In the genomic region with DNA sequence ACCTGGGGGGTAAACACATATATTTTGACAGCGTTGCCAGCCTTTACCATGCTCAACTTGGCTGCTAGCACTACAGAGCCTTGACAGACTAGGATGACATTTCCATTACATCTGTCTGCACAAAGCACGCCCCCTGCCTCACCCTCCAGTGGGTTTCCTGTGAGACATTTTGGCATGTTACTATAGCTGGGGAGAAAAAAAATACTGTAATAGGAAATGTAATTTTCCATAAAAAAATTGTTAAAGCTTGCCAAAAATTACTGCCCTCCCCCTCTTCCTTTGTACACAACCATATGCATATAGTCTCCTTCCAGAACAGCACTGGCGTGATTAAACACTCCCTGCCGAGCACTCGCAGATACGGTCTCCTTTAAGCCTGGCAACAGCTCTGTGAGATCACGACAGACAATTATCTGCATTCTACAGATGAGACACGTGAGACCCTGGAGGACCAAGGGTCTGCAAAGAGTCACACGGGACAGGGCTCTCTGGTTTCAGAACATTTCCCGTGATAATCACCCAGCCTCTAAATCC, we compare ENCODE assay signal across 9 mouse cellular contexts. TPM values are rescaled to one million over a fixed set of nuclear protein-coding genes. Genes with fewer than 3 reads are reported as not detected.
DNase-seq lines count a peak whose midpoint lies in the region; ATAC-seq and TF ChIP-seq lines count a peak whose summit lies in the region.
"Had no signal": no experiment of that assay in that cellular context is flagged by ENCODE, and none has a peak within 500 bp of the region (broad histone marks: within the 10 kb centered on the region; RNA-seq: fewer than 3 reads in every experiment).

No protein-coding gene starts in this region.

- peak overlapping the region; percentile 20; the same call in 1 of the 2 replicates for H3K4me2 ChIP-seq in heart, postnatal 0 days (ENCODE audit: low read depth, low read length)
- no peak overlapping the region for H3K4me2 ChIP-seq in neural tube, embryonic 13.5 days

- TF ChIP-seq EP300 in heart, postnatal 0 days (IDR thresholded peaks at IDR 0.05; ENCODE audit: low read depth), result no peak

- DNase-seq in heart, postnatal 0 days (ENCODE audit: low spot score), result peak; percentile 27
- no peak for DNase-seq in heart, postnatal 4 days
- no peak for DNase-seq in neural tube, embryonic 10.5 days (ENCODE audit: extremely low spot score, low spot score)
- peak; percentile 55 to 73 for DNase-seq in left cerebral cortex, postnatal 25 days (ENCODE audit: low spot score in 2 of 2)
- peak; percentile 51 for DNase-seq in telencephalon, adult 2 months (ENCODE audit: low read depth, low spot score)
- no peak for DNase-seq in gastrocnemius, adult 8-10 months (ENCODE audit: low spot score in 2 of 2)
- DNase-seq: adrenal gland, postnatal 14 days had no signal

- intact Hi-C loops in left cerebral cortex, postnatal 25 days (cut with DNase I), result no loop called here

- H3K27ac ChIP-seq in heart, postnatal 0 days (ENCODE audit: low read depth), result no peak overlapping the region
- H3K27ac ChIP-seq in neural tube, embryonic 13.5 days (replicated peaks), result peak overlapping the region; percentile 67

- peaks cover 9% of the 10 kb centered on the region; the same call in 1 of the 2 replicates for H3K4me1 ChIP-seq in heart, postnatal 0 days (ENCODE audit: control insufficient read depth, insufficient read depth)
- H3K4me1 ChIP-seq in neural tube, embryonic 13.5 days (replicated peaks), result peaks cover 37% of the 10 kb centered on the region

- TF ChIP-seq CTCF in heart, postnatal 0 days (IDR thresholded peaks at IDR 0.05; ENCODE audit: low read depth), result no peak

- no peaks in the 10 kb centered on the region for H3K36me3 ChIP-seq in heart, postnatal 0 days (replicated peaks; ENCODE audit: control insufficient read depth, insufficient read depth, low read length)
- H3K36me3 ChIP-seq in neural tube, embryonic 13.5 days, result peaks cover 31% of the 10 kb centered on the region

- H3K9ac ChIP-seq in heart, postnatal 0 days (replicated peaks; ENCODE audit: low read depth, low read length), result no peak overlapping the region
- 0 out of 2 replicates have a peak overlapping the region, but pooled peaks have one; percentile 6 for H3K9ac ChIP-seq in neural tube, embryonic 13.5 days

- ATAC-seq in heart, postnatal 0 days (ENCODE audit: insufficient read depth, low read depth), result no peak
- peak; percentile 55; the same call in 1 of the 2 replicates for ATAC-seq in neural tube, embryonic 13.5 days (ENCODE audit: low read depth)
- ATAC-seq in megakaryocyte progenitor cell, adult 5-6 weeks (replicated peaks; ENCODE audit: poor library complexity), result no peak

- no peaks in the 10 kb centered on the region for H3K9me3 ChIP-seq in heart, postnatal 0 days (replicated peaks; ENCODE audit: control insufficient read depth, low read length)
- H3K9me3 ChIP-seq in neural tube, embryonic 13.5 days, result no peaks in the 10 kb centered on the region

- H3K4me3 ChIP-seq in heart, postnatal 0 days (ENCODE audit: low read depth, low read length), result no peak overlapping the region
- H3K4me3 ChIP-seq in neural tube, embryonic 13.5 days, result no peak overlapping the region

- WGBS in heart, postnatal 0 days, result 25% methylated on average over 10 of the region's 10 CpGs
- 35% methylated on average over 10 of the region's 10 CpGs for WGBS in neural tube, embryonic 13.5 days

- H3K27me3 ChIP-seq in heart, postnatal 0 days (ENCODE audit: control insufficient read depth, insufficient read depth, low read length), result no peaks in the 10 kb centered on the region
- no peaks in the 10 kb centered on the region for H3K27me3 ChIP-seq in neural tube, embryonic 13.5 days

RNA-seq across cellular contexts. Expression of a gene that starts 52.2 kb away (rescaled TPM):
- total RNA-seq in heart, postnatal 0 days (2014; rRNA removed; ENCODE audit: low replicate concordance), result 11.8 and 19.1 TPM in 2 replicates
- 17.0 and 17.8 TPM in 2 replicates for polyA plus RNA-seq in heart, postnatal 0 days (2015; fragmentation: Nextera tagmentation; extraction: Ambion mirVana)
- total RNA-seq in heart, postnatal 4 days (2021), result 10 to 100 TPM; 15.3 to 16.5 TPM
- 19.1 and 26.8 TPM in 2 replicates for polyA plus RNA-seq in neural tube, embryonic 13.5 days (2015; fragmentation: Nextera tagmentation; extraction: Ambion mirVana)
- 10 to 100 TPM; 17.4 to 18.3 TPM for total RNA-seq in left cerebral cortex, postnatal 25 days (2021)
- 10 to 100 TPM in 1 of 4 experiments, 1 to 10 TPM in 3; 6.7 to 10.6 (median 8.0) TPM for total RNA-seq in gastrocnemius, adult 8-10 months (2022)
- 12.1 and 12.8 TPM in 2 replicates for total RNA-seq in megakaryocyte progenitor cell, adult 5-6 weeks (2015)
- 8.4 and 13.5 TPM in 2 replicates for total RNA-seq in megakaryocyte progenitor cell, adult 5-6 weeks (2017)

Comparison
In these comparisons a context has a peak if more than half of its experiments do, and no peak if none do; other contexts are left out.
1. DNase-seq: peak in heart, postnatal 0 days (single experiment), left cerebral cortex, postnatal 25 days (2 of 2) and telencephalon, adult 2 months (single experiment); none in heart, postnatal 4 days (single experiment), neural tube, embryonic 10.5 days (single experiment) and gastrocnemius, adult 8-10 months (0 of 2).